Mouse (Mus musculus): ENCODE data around the gene Dnajb12. TPM values are rescaled to one million over a fixed set of nuclear protein-coding genes. Genes with fewer than 3 reads are reported as not detected.

Gene Dnajb12
- polyA plus RNA-seq, 1 experiment from 2014 or later, result 27.4 TPM

DNA sequence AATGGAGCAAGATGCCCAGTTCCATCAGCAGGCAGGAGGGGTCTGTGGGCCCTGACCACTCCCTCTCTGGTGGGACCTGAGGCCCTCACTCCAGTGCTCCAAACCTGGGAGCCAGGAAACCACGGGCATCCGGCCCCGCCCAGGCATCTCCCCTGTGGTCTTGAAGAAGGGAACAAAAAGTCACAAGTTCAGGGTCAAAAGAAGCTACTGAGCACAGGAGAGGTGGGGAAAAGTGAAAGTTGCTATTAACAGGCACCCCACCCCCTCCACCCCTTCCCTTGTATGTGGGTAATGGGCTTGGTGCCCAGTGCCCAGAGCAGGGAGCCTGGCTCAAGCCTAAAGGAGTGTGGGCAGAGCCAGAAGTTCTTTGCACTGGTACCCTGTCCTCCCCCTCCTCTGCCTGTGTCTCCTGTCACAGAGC is 17.6 kb downstream of the Dnajb12 start:
- Histone ChIP-seq H3K9me3 (ENCODE audit: control insufficient read depth) (no peaks in the 10 kb centered on the region), H3K4me3 (ENCODE audit: low read depth, low read length) (no peak overlapping the region), H3K4me2 (replicated peaks; ENCODE audit: low read depth) (no peak overlapping the region), H3K9ac (ENCODE audit: low read depth, low read length) (no peak overlapping the region), H3K27ac (ENCODE audit: low read depth, low read length) (no peak overlapping the region), H3K4me1 (replicated peaks; ENCODE audit: control insufficient read depth, insufficient read depth, low read length) (0 out of 2 replicates have a peak, but pooled peaks cover 3% of the 10 kb centered on the region), H3K27me3 (replicated peaks; ENCODE audit: control insufficient read depth, insufficient read depth, low read length) (no peaks in the 10 kb centered on the region), H3K36me3 (ENCODE audit: control insufficient read depth, insufficient read depth) (peaks cover 62% of the 10 kb centered on the region)
- no peak for TF ChIP-seq CTCF (IDR thresholded peaks at IDR 0.05; ENCODE audit: low read depth)
- 81% methylated on average over 3 of the region's 3 CpGs for WGBS
- no peak for ATAC-seq

DNA sequence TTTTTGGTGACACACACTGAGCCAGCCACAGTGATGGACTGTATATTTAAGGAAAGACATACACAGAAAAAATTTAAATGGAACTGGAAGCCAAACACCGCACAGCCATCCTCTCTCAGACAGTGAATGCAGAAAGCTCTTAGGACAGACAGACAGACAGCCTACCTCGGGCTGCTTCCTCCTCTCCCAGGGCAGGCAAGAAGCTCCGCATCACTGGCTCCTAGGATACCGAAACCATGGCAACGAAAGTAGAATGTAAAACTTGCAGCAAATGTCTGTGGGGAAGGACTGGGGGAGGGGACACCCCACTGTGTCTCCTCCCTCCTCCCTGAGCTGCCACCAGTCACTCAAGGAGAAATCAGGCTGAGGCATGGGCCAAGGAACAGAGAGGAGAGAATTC is 18.2 kb downstream of the Dnajb12 start:
- H3K4me1 ChIP-seq (replicated peaks; ENCODE audit: control insufficient read depth, insufficient read depth, low read length), result 0 out of 2 replicates have a peak, but pooled peaks cover 3% of the 10 kb centered on the region
- H3K27ac ChIP-seq (ENCODE audit: low read depth, low read length), result no peak overlapping the region
- H3K4me3 ChIP-seq (ENCODE audit: low read depth, low read length), result no peak overlapping the region
- WGBS, result 60% methylated on average over 5 of the region's 5 CpGs
- H3K36me3 ChIP-seq (ENCODE audit: control insufficient read depth, insufficient read depth), result peaks cover 56% of the 10 kb centered on the region
- H3K27me3 ChIP-seq (replicated peaks; ENCODE audit: control insufficient read depth, insufficient read depth, low read length), result no peaks in the 10 kb centered on the region
- ATAC-seq, result no peak
- no peaks in the 10 kb centered on the region for H3K9me3 ChIP-seq (ENCODE audit: control insufficient read depth)
- H3K4me2 ChIP-seq (replicated peaks; ENCODE audit: low read depth), result no peak overlapping the region
- H3K9ac ChIP-seq (ENCODE audit: low read depth, low read length), result no peak overlapping the region
- TF ChIP-seq CTCF (IDR thresholded peaks at IDR 0.05; ENCODE audit: low read depth), result no peak

DNA sequence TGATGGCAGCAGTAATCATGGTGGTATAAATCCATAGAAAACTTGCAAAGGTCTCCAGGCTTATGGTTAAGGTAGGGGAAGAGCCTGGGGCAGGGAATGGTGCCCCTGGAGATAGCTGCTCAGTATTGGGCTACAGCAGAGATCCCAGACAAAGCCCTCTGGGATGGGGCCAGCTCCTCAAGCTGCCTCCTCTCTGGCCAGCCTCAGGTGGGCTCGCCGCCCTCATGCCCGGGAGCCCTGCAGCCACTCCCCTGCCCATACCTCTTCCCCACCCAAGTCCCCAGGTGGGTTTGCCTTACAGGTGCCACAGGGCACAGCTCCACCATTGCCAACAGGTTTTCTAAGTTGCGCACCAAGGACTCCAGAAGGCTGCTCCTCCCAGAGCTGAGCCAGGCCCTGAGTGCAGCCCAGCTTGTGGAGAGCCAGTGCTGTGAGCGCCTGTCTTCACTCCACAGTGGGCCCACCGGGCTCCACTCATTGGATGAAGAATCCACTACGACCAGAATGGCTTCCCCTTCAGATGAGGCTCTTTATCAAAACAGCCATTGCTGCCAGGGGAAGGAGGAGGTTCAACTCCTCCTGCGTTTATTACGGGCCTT is 18.9 kb downstream of the Dnajb12 start:
- peaks cover 49% of the 10 kb centered on the region for H3K36me3 ChIP-seq (ENCODE audit: control insufficient read depth, insufficient read depth)
- H3K4me2 ChIP-seq (replicated peaks; ENCODE audit: low read depth), result no peak overlapping the region
- no peaks in the 10 kb centered on the region for H3K27me3 ChIP-seq (replicated peaks; ENCODE audit: control insufficient read depth, insufficient read depth, low read length)
- no peak overlapping the region for H3K4me3 ChIP-seq (ENCODE audit: low read depth, low read length)
- H3K9ac ChIP-seq (ENCODE audit: low read depth, low read length), result no peak overlapping the region
- WGBS, result 71% methylated on average over 9 of the region's 9 CpGs
- H3K9me3 ChIP-seq (ENCODE audit: control insufficient read depth), result no peaks in the 10 kb centered on the region
- ATAC-seq, result no peak
- no peak for TF ChIP-seq CTCF (IDR thresholded peaks at IDR 0.05; ENCODE audit: low read depth)
- 0 out of 2 replicates have a peak, but pooled peaks cover 3% of the 10 kb centered on the region for H3K4me1 ChIP-seq (replicated peaks; ENCODE audit: control insufficient read depth, insufficient read depth, low read length)
- peak overlapping the region; percentile 84 for H3K27ac ChIP-seq (ENCODE audit: low read depth, low read length)

DNA sequence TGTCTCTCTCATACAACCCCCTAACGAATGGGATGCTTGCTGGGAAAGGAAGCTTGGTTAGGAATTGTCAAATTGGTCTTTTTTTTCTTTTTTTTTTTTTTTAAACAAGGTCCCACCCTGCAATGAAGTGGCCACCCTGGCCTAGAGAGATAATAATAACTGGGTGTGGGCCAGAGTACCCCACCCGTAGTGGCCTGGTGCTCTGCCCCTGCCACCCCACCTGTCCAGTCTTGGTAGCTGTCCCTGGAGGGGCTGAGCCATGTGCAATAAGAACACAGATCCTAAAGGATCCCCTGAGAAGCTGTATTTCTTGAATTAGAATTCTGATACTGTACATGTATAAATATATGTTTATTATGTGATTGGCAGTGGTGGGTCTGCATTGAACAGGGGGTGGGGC is 19.6 kb downstream of the Dnajb12 start:
- H3K9ac ChIP-seq (ENCODE audit: low read depth, low read length), result peak overlapping the region; percentile 27; the same call in 1 of the 2 replicates
- H3K27ac ChIP-seq (ENCODE audit: low read depth, low read length), result peak overlapping the region; percentile 84
- ATAC-seq, result no peak
- H3K36me3 ChIP-seq (ENCODE audit: control insufficient read depth, insufficient read depth), result peaks cover 42% of the 10 kb centered on the region
- no peak for TF ChIP-seq CTCF (IDR thresholded peaks at IDR 0.05; ENCODE audit: low read depth)
- 32% methylated on average over 2 of the region's 2 CpGs for WGBS
- H3K9me3 ChIP-seq (ENCODE audit: control insufficient read depth), result no peaks in the 10 kb centered on the region
- 0 out of 2 replicates have a peak, but pooled peaks cover 3% of the 10 kb centered on the region for H3K4me1 ChIP-seq (replicated peaks; ENCODE audit: control insufficient read depth, insufficient read depth, low read length)
- peak overlapping the region; percentile 43 for H3K4me2 ChIP-seq (replicated peaks; ENCODE audit: low read depth)
- H3K4me3 ChIP-seq (ENCODE audit: low read depth, low read length), result no peak overlapping the region
- no peaks in the 10 kb centered on the region for H3K27me3 ChIP-seq (replicated peaks; ENCODE audit: control insufficient read depth, insufficient read depth, low read length)

DNA sequence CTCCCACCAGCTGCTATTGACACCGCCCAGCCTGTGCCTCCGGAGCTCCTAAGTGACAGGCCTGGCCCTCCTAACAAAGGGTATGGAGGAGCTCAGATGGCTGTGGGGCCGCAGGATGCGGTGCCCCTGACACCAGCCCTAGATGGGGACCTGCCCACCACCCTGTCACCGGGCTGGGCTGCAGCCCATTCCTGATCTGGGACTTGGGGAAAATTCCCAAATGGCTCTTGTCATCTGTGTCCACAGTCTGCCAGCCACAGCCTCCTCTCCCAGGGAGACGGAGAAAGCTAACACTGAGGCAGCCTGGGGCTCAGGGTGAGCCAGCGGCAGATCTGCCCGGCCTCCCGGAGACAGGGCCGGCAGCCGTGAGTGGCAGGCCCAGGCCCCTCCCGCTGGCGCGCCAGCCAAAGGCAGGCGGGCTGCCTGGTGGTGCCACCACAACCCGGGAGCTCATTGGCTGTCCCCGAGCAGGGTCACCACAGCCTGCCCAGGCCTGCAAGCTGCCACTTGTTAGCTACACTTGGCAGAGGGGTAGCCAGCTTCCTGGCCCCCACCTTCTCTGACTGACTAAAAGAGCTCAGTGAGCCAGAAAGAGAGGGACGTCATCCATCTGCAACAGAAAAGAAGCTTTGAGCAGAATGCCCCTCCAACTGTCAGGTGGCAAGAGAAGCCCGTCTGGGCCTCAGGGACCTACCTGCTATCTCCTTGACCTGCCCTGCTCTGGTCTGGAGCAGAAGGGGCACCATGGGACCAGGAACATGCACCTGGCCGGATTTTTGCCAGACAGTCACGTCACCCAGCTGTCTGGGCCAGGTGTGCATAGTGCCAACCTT is 20.2 kb downstream of the Dnajb12 start:
- Histone ChIP-seq H3K27me3 (replicated peaks; ENCODE audit: control insufficient read depth, insufficient read depth, low read length) (no peaks in the 10 kb centered on the region), H3K9ac (ENCODE audit: low read depth, low read length) (peak overlapping the region; percentile 27; the same call in 1 of the 2 replicates), H3K4me2 (replicated peaks; ENCODE audit: low read depth) (peak overlapping the region; percentile 43), H3K4me3 (ENCODE audit: low read depth, low read length) (no peak overlapping the region), H3K9me3 (ENCODE audit: control insufficient read depth) (no peaks in the 10 kb centered on the region), H3K27ac (ENCODE audit: low read depth, low read length) (peak overlapping the region; percentile 84), H3K36me3 (ENCODE audit: control insufficient read depth, insufficient read depth) (peaks cover 36% of the 10 kb centered on the region), H3K4me1 (replicated peaks; ENCODE audit: control insufficient read depth, insufficient read depth, low read length) (0 out of 2 replicates have a peak, but pooled peaks cover 3% of the 10 kb centered on the region)
- no peak for TF ChIP-seq CTCF (IDR thresholded peaks at IDR 0.05; ENCODE audit: low read depth)
- WGBS, result 8% methylated on average over 21 of the region's 21 CpGs
- peak; percentile 94 for ATAC-seq

DNA sequence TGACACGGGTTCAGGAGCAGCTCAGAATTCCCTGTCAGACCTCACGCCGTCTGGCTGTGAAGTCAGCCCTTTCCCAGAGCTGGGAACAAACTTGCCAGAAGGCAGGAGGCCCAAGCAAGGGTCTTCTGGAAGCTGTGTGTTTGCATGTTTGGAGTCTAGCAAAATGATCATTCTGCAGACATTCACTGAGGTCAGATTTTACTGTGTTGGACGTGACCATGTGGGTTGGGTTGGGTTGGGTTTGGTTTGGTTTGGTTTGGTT is 20.7 kb downstream of the Dnajb12 start:
- Histone ChIP-seq H3K27ac (ENCODE audit: low read depth, low read length) (peak overlapping the region; percentile 84), H3K36me3 (ENCODE audit: control insufficient read depth, insufficient read depth) (peaks cover 32% of the 10 kb centered on the region), H3K27me3 (replicated peaks; ENCODE audit: control insufficient read depth, insufficient read depth, low read length) (no peaks in the 10 kb centered on the region), H3K4me3 (ENCODE audit: low read depth, low read length) (no peak overlapping the region), H3K9me3 (ENCODE audit: control insufficient read depth) (no peaks in the 10 kb centered on the region), H3K4me2 (replicated peaks; ENCODE audit: low read depth) (peak overlapping the region; percentile 43; the same call in 1 of the 2 replicates), H3K9ac (ENCODE audit: low read depth, low read length) (no peak overlapping the region), H3K4me1 (replicated peaks; ENCODE audit: control insufficient read depth, insufficient read depth, low read length) (0 out of 2 replicates have a peak, but pooled peaks cover 3% of the 10 kb centered on the region)
- 15% methylated on average over 4 of the region's 4 CpGs for WGBS
- ATAC-seq, result no peak
- no peak for TF ChIP-seq CTCF (IDR thresholded peaks at IDR 0.05; ENCODE audit: low read depth)
